Mouse (Mus musculus) Patski (cell line): ENCODE results near the gene Arhgdib. TPM values are rescaled to one million over a fixed set of nuclear protein-coding genes. Genes with fewer than 3 reads are reported as not detected.

Experiments used
- ATAC-seq: fragments of 100-300 bp; one replicate; pipeline ENCODE4 v1.8.0; 2021
- CTCF ChIA-PET: fragments of 350-600 bp; sonication (Branson Sonifier 250); formaldehyde crosslinking; loops from one replicate; lab custom pipeline; 2022; ENCODE audit warnings: inconsistent platforms; lab: Charles Lee
- POLR2A ChIA-PET: fragments of 350-600 bp; sonication (Branson Sonifier 250); formaldehyde crosslinking; loops from one replicate; lab custom pipeline; 2022; ENCODE audit warnings: antibody characterized with exemption, inconsistent platforms; lab: Charles Lee
- DNase-seq: peaks from one replicate; pipeline ENCODE4 v3.0.0-alpha.2; 2011; ENCODE audit warnings: low read depth, low spot score
- H3K27me3 ChIP-seq: fragments of 371-371 bp; one replicate; pipeline ENCODE4 v1.5.1; 2021
- CTCF ChIP-seq: fragments of 100-300 bp; IDR thresholded peaks from one replicate; pipeline ENCODE4 v1.5.1; 2021
- in situ Hi-C: fragments of 300-500 bp; cut with MboI; formaldehyde crosslinking; loops from 3 replicates; pipeline ENCODE4 v1.11.1; 2018; ENCODE audit warnings: low pct_unique_long_range_greater_than_20kb, mixed read lengths
- polyA plus RNA-seq: library from polyadenylated mRNA; unstranded; gene quantifications from one replicate; pipeline ENCODE4 v1.2.3, GENCODE M21; 2021

Arhgdib gene
- polyA plus RNA-seq, 1 experiment from 2014 or later: 11.6 TPM

- CTCF ChIA-PET: interaction anchor here (1.2 to 2.2 kb wide), 2 partner anchors 9 to 26 kb away, joined by 3 to 6 read pairs; no protein-coding TSS in a partner anchor
Observed at GRCm38 (mm10) chr6:136874599-136874998, 67.1 kb downstream of the Arhgdib start.

More at GRCm38 (mm10) chr6:136874599-136874998, 67.1 kb downstream of the Arhgdib start:
- ATAC-seq (no peak), DNase-seq (no peak)
- in situ Hi-C loops: no loop called here
- POLR2A ChIA-PET: no interaction called here
- H3K27me3 ChIP-seq: no peaks in the 10 kb centered on the region
- no peak for TF ChIP-seq CTCF

Other genes with a start within 250 kb of the Arhgdib start
- 0.01 TPM for gene Gucy2c, start 160.1 kb downstream of the Arhgdib start, polyA plus RNA-seq
- gene Hist4h4, start 137.5 kb downstream of the Arhgdib start, polyA plus RNA-seq: 0.05 TPM
- gene H2afj, start 133.7 kb downstream of the Arhgdib start, polyA plus RNA-seq: 111 TPM
- gene BC049715, start 114.3 kb downstream of the Arhgdib start, polyA plus RNA-seq: 1.1 TPM
- 67.7 TPM for gene Wbp11, start 113.7 kb downstream of the Arhgdib start, polyA plus RNA-seq
- gene Smco3, start 106.4 kb downstream of the Arhgdib start, polyA plus RNA-seq: 0.24 TPM
- gene Art4, start 84.2 kb downstream of the Arhgdib start, polyA plus RNA-seq: not detected
- gene Mgp, start 66.1 kb downstream of the Arhgdib start, polyA plus RNA-seq: 0.68 TPM
- 0.30 TPM for gene Erp27, start 19.7 kb downstream of the Arhgdib start, polyA plus RNA-seq
- gene Pde6h, start 18.1 kb downstream of the Arhgdib start, polyA plus RNA-seq: 1.3 TPM
- 2.3 TPM for gene Rerg, start 228.6 kb upstream of the Arhgdib start, polyA plus RNA-seq